Mouse (Mus musculus) heart, embryonic 14.5 days (tissue): ENCODE data around the gene Hagh. TPM values are rescaled to one million over a fixed set of nuclear protein-coding genes. Genes with fewer than 3 reads are reported as not detected.

Experiments
- ATAC-seq: fragments of 200-750 bp; cut with Nextera tagmentation; 2 replicates; pipeline ENCODE4 v1.8.0; 2017; ENCODE audit warnings: low read depth, moderate TSS enrichment; ENCODE audit not compliant: insufficient number of reproducible peaks, insufficient read depth, low FRiP score
- H3K27ac ChIP-seq, 2 experiments: fragments of 200-500 bp in 1 of 2; fragments of 300-500 bp in 1 of 2; sonication (generic) in 1 of 2; replicated peaks in 1 of 2; 2 replicates each; pipeline ENCODE4 v1.5.1; 2012 to 2014; ENCODE audit warnings: low read depth in 2 of 2, low read length in 2 of 2, control low read depth in 1 of 2, mild to moderate bottlenecking in 1 of 2, mixed read lengths in 1 of 2; ENCODE audit not compliant: control insufficient read depth in 1 of 2, insufficient read depth in 1 of 2
- H3K27me3 ChIP-seq: fragments of 300-500 bp; sonication (generic); 2 replicates; pipeline ENCODE4 v1.6.1; 2014; ENCODE audit warnings: mild to moderate bottlenecking, low read length, control low read depth; ENCODE audit not compliant: control insufficient read depth, insufficient read depth
- H3K36me3 ChIP-seq: fragments of 300-500 bp; sonication (generic); 2 replicates; pipeline ENCODE4 v1.6.1; 2014; ENCODE audit warnings: mild to moderate bottlenecking, control low read depth, low read length, mixed read lengths; ENCODE audit not compliant: control insufficient read depth, insufficient read depth
- H3K4me1 ChIP-seq, 2 experiments: fragments of 200-500 bp in 1 of 2; fragments of 300-500 bp in 1 of 2; sonication (generic) in 1 of 2; 2 replicates each; pipeline ENCODE4 v1.6.1; 2012 to 2014; ENCODE audit warnings: low read length in 2 of 2, control low read depth in 1 of 2, mixed read lengths in 1 of 2; ENCODE audit not compliant: control insufficient read depth in 2 of 2, insufficient read depth in 2 of 2
- H3K4me2 ChIP-seq: fragments of 300-500 bp; sonication (generic); 2 replicates; pipeline ENCODE4 v1.6.1; 2014; ENCODE audit warnings: mild to moderate bottlenecking, low read length
- H3K4me3 ChIP-seq, 2 experiments: fragments of 200-500 bp in 1 of 2; fragments of 300-500 bp in 1 of 2; sonication (generic) in 1 of 2; 2 replicates each; pipeline ENCODE4 v1.5.1; 2012 to 2014; ENCODE audit warnings: low read length in 2 of 2, mild to moderate bottlenecking in 2 of 2, control low read depth in 1 of 2, low read depth in 1 of 2, moderate library complexity in 1 of 2; ENCODE audit not compliant: control insufficient read depth in 1 of 2, insufficient read depth in 1 of 2
- H3K9ac ChIP-seq: fragments of 300-500 bp; sonication (generic); 2 replicates; pipeline ENCODE4 v1.6.1; 2014; ENCODE audit warnings: mild to moderate bottlenecking, low read length
- H3K9me3 ChIP-seq: fragments of 300-500 bp; sonication (generic); 2 replicates; pipeline ENCODE4 v1.6.1; 2016; ENCODE audit warnings: low read length, control low read depth; ENCODE audit not compliant: control insufficient read depth
- WGBS: fragments of 180-500 bp; shearing (Covaris S2); extraction: QIAGEN DNeasy Blood & Tissue Kit; methylation state at CpG from one replicate; pipeline ENCODE4 v1.1.7; 2014; 5-methylcytosine and 5-hydroxymethylcytosine counted together
- polyA plus RNA-seq: library from polyadenylated mRNA; unstranded; fragments of >200 nt; fragmentation: Nextera tagmentation; extraction: Ambion mirVana; gene quantifications from 2 replicates; pipeline ENCODE4 v1.2.1, GENCODE M21; 2014

Hagh gene
- polyA plus RNA-seq, 1 experiment from 2014 or later, result 68.4 TPM

- Histone ChIP-seq H3K27me3 (no peaks in the 10 kb centered on the region), H3K4me1 (no peaks in the 10 kb centered on the region), H3K27ac (no peak overlapping the region), H3K4me2 (no peak overlapping the region), H3K9ac (no peak overlapping the region), H3K36me3 (peaks cover 62% of the 10 kb centered on the region), H3K4me3 (no peak overlapping the region), H3K9me3 (no peaks in the 10 kb centered on the region)
- ATAC-seq, result no peak
- WGBS, result 82% methylated on average over 6 of the region's 6 CpGs
Observed at GRCm38 (mm10) chr17:24858967-24859366, 19.0 kb downstream of the Hagh start.

GRCm38 (mm10) chr17:24860076-24860475 lies 20.1 kb downstream of the Hagh start:
- Histone ChIP-seq H3K4me1 (no peaks in the 10 kb centered on the region), H3K4me2 (no peak overlapping the region), H3K27me3 (no peaks in the 10 kb centered on the region), H3K36me3 (peaks cover 60% of the 10 kb centered on the region), H3K27ac (no peak overlapping the region), H3K9me3 (no peaks in the 10 kb centered on the region), H3K9ac (no peak overlapping the region), H3K4me3 (no peak overlapping the region)
- ATAC-seq, result no peak
- 87% methylated on average over 8 of the region's 8 CpGs for WGBS

- no peaks in the 10 kb centered on the region for H3K27me3 ChIP-seq
- H3K27ac ChIP-seq, result no peak overlapping the region
- no peak overlapping the region for H3K4me2 ChIP-seq
- H3K9ac ChIP-seq, result no peak overlapping the region
- peaks cover 54% of the 10 kb centered on the region for H3K36me3 ChIP-seq
- no peak for ATAC-seq
- no peaks in the 10 kb centered on the region for H3K9me3 ChIP-seq
- H3K4me1 ChIP-seq, result no peaks in the 10 kb centered on the region
- no peak overlapping the region for H3K4me3 ChIP-seq
- 89% methylated on average over 3 of the region's 3 CpGs for WGBS
Observed at GRCm38 (mm10) chr17:24861785-24862184, 21.8 kb downstream of the Hagh start.

- Histone ChIP-seq H3K9me3 (no peaks in the 10 kb centered on the region), H3K36me3 (peaks cover 40% of the 10 kb centered on the region), H3K9ac (no peak within 1 kb of the TSS), H3K27me3 (no peaks in the 10 kb centered on the region), H3K27ac (no peak within 1 kb of the TSS), H3K4me2 (no peak within 1 kb of the TSS), H3K4me1 (no peaks in the 10 kb centered on the region), H3K4me3 (no peak within 1 kb of the TSS)
- ATAC-seq, result no peak
- 86% methylated on average over 8 of the region's 8 CpGs for WGBS
Observed at GRCm38 (mm10) chr17:24865776-24866175, 25.8 kb downstream of the Hagh start, which contains the start of gene Igfals. TSS of gene Igfals (plus strand) at chr17:24865997.

- no peak for ATAC-seq
- Histone ChIP-seq H3K9ac (no peak overlapping the region), H3K36me3 (peaks cover 20% of the 10 kb centered on the region), H3K27me3 (no peaks in the 10 kb centered on the region), H3K4me1 (no peaks in the 10 kb centered on the region), H3K4me3 (no peak overlapping the region), H3K9me3 (no peaks in the 10 kb centered on the region), H3K27ac (no peak overlapping the region), H3K4me2 (no peak overlapping the region)
- 88% methylated on average over 10 of the region's 10 CpGs for WGBS
Observed at GRCm38 (mm10) chr17:24867914-24868313, 28.0 kb downstream of the Hagh start.

- H3K4me3 ChIP-seq, result no peak overlapping the region
Observed at GRCm38 (mm10) chr17:24873695-24874404, 33.9 kb downstream of the Hagh start.

GRCm38 (mm10) chr17:24874405-24874745 lies 34.4 kb downstream of the Hagh start:
- H3K27ac ChIP-seq, result no peak overlapping the region
- 36% methylated on average over 1 of the region's 1 CpGs for WGBS
- no peaks in the 10 kb centered on the region for H3K4me1 ChIP-seq
- no peak overlapping the region for H3K4me2 ChIP-seq
- H3K4me3 ChIP-seq, result no peak overlapping the region
- ATAC-seq, result no peak
- H3K9me3 ChIP-seq, result no peaks in the 10 kb centered on the region
- H3K9ac ChIP-seq, result no peak overlapping the region
- no peaks in the 10 kb centered on the region for H3K36me3 ChIP-seq
- H3K27me3 ChIP-seq, result no peaks in the 10 kb centered on the region

More at GRCm38 (mm10) chr17:24873695-24874404, 33.9 kb downstream of the Hagh start:
- Histone ChIP-seq H3K4me2 (no peak overlapping the region), H3K9me3 (no peaks in the 10 kb centered on the region), H3K36me3 (no peaks in the 10 kb centered on the region), H3K9ac (no peak overlapping the region), H3K4me1 (no peaks in the 10 kb centered on the region), H3K27ac (no peak overlapping the region), H3K27me3 (no peaks in the 10 kb centered on the region)
- no peak for ATAC-seq
- WGBS, result 37% methylated on average over 4 of the region's 4 CpGs

- ATAC-seq, result no peak
- no peak overlapping the region for H3K9ac ChIP-seq
- H3K4me2 ChIP-seq, result no peak overlapping the region
- H3K9me3 ChIP-seq, result no peaks in the 10 kb centered on the region
- WGBS, result 68% methylated on average over 8 of the region's 8 CpGs
- no peak overlapping the region for H3K4me3 ChIP-seq
- H3K36me3 ChIP-seq, result no peaks in the 10 kb centered on the region
- H3K4me1 ChIP-seq, result no peaks in the 10 kb centered on the region
- no peak overlapping the region for H3K27ac ChIP-seq
- no peaks in the 10 kb centered on the region for H3K27me3 ChIP-seq
Observed at GRCm38 (mm10) chr17:24874989-24875388, 35.0 kb downstream of the Hagh start.
